Mouse (Mus musculus) left cerebral cortex, postnatal 36 days (tissue): ENCODE results near the gene Cmtm7. TPM values are rescaled to one million over a fixed set of nuclear protein-coding genes. Genes with fewer than 3 reads are reported as not detected.
A peak's percentile ranks its signal among the peaks of the same experiment; 100 is the strongest.

Experiments
- DNase-seq, 2 experiments: peaks; one replicate each; pipeline ENCODE4 v3.0.0; 2021 to 2022; ENCODE audit warnings: low spot score in 2 of 2, mixed read lengths in 1 of 2
- intact Hi-C: fragments of 180-260 bp; cut with DNase I; formaldehyde crosslinking; loops from one replicate; pipeline ENCODE4 v1.15.1; 2025
- total RNA-seq, 2 experiments: library from RNA; stranded (reverse); gene quantifications; 2 replicates each; pipeline ENCODE4 v1.2.3; 2021

Gene Cmtm7
- total RNA-seq, 2 experiments from 2014 or later: 3.8 to 4.0 TPM

DNA sequence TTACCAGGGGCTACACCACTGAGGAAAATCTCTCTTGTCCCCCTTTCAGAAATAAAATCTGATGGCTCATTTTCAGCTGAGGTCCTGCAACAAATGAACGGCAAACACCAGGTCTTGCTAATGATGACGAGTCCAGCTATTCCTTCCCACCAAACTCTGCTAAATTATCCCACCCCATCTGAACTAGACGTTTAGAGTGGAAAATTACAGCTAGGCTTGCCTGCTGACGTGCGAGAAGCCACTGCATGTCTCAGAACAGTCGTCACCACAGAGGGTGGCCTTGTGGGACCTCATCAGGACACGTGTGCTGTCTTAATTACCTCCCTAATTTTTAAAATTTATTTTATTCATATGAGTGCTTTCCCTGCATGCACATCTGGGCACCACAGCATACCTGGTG lies 10.1 kb downstream of the Cmtm7 start:
- intact Hi-C loops: no loop called here
- DNase-seq: no peak

DNA sequence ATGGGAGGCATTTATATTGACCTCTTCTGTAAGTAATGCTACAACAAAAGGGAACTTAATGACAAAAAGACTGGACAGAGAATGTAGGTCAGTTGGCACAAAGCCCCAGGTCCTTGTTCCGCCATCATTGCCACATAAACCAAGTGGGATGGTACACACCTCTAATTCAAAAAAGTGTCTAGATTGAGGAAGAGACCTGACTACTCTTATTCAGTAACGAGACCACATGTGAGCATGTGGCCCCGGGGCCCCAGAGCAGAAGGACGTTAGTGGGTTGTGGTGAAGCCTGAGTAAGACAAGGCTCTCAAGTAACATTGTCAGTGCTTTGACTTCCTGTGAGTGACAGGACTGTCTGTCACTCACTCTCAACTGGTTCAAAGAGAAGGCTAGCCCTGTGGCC lies 11.4 kb downstream of the Cmtm7 start:
- DNase-seq: no peak
- intact Hi-C loops: no loop called here

DNA sequence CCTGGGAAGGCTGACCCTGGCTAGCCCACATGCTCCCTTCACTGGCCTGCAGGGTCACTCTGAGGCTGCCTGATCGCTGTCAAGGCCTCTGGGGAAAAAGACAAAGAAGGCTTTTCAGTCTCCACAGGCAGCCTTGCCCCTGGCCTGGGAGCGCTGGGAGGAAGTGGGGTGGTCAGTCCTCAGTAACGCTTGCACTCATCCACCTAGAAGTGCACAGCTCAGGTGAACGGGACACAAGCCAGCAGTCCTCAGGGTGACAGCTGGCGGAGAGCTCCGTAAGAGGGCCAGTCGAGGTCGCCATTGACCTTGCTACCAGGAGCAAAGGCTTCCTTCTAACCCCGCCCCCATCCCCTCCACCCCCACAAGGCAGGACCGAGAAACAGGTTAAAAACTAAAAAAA lies 13.6 kb downstream of the Cmtm7 start:
- no peak for DNase-seq
- intact Hi-C loops: no loop called here

DNA sequence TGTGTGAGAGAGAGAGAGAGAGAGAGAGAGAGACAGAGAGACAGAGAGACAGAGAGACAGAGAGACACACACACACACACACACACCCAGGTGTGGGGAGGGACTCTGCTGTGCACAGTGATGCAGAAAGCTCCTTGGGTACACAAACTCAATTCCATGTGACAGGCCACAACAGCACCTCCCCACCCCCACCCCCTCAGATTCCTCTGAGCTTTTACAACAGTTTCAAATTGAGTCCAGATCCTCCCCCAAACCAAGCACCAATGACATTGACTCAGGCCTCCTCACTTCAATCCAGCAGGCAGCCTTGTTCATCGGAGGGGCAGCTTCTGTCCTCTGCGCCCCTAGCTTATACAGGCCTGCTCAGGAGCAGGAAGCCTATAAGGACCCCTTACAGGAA lies 14.1 kb downstream of the Cmtm7 start:
- intact Hi-C loops: no loop called here
- DNase-seq: no peak

DNA sequence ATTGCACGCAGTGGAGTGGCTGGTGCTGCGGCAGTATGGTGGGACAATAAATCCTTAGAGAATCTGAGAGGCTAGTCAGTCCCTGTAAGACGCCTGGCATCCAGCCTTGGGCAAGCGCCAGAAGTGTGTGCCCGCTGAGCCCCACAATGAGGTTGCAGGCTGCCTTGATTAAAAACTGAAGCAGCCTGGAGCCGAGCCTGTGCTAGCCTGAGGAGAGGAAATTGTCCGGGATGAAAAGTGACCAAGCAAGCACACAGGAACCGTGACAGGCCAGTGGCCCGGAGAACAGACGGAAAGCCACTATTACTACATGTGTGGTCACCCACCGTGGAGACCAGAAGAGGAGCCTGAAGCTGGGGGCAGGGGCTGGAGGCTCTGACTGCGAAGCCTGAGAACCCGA lies 14.6 kb downstream of the Cmtm7 start:
- intact Hi-C loops: no loop called here
- DNase-seq: no peak

DNA sequence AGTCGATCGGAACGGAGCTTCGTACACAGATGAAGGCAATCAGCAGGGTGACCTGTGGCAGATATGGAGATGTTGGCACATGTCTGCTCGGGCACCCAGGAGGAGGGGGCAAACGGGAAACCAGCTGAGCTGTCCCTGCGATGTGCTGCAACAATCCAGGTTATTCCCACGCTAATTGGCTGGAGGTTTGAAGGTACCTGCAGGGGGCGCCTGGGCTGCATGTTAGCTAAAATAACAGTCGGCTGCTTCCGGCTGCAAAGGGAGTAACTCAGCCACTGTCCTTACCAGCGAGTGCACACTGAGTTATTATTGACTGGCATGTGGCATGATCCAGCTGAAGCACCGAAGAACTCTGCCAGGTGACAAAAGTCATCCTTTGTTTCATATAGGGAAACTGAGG lies 18.3 kb downstream of the Cmtm7 start:
- intact Hi-C loops: no loop called here
- no peak for DNase-seq

DNA sequence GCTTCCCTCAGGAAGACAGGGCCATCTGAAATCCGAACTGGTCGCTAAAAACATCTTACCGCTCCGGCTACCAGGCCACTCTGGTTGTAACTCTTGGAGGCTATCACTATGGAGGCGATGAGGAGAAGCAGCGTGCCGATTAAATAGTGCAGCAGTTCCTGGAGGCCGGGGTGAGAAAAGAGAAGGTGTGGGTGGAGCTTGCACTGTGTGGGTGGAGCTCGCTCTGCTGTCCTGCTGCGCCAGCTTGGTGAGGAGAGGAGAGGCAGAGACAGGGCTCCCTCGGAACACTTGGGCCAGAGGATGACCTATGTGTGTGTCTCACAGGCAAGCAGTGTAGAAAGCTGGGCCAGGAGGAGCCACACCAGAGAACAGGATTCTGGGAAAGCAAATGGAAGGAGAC lies 19.8 kb downstream of the Cmtm7 start:
- intact Hi-C loops: no loop called here
- DNase-seq: no peak

DNA sequence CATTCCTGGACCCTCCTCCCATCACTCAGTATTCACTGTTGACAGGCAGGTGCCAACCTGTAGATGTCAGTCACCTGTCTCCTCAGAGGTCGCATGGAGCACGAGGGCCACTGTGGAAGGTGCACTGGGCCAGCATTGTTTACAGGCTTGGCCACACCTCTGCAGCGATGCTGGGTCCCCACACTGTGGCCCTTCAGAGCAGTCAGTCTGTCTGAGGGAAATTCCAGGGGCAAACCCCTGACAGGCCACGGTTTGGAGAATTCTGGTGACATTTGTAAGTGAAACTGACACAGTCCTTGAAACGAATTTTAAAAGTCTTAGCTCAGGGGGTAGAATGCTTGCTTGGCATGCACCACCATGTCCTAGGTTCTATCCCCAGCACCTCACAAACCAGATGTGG lies 21.3 kb downstream of the Cmtm7 start:
- intact Hi-C loops: no loop called here
- no peak for DNase-seq

DNA sequence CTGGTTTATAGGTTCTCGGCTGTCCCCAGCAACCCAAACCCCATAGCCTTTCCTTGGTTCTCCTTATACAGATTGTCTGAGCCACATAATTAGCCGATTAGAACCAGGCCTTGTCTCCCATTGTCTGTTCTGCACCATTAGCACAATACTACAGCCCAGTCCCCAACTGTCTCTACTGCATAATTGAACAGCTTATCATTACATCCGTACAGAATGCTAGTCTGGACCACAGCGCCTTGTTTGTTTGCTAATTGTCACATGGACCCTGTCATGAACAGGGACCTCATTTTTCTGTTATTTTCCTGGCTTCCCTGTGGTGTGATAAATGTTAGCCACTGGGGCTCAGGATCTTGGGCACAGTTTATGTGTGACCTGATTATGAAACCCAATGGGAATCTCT lies 21.8 kb downstream of the Cmtm7 start:
- intact Hi-C loops: loop anchor here (5.0 kb wide), 1 partner anchor 37 kb away; no protein-coding TSS in a partner anchor

DNA sequence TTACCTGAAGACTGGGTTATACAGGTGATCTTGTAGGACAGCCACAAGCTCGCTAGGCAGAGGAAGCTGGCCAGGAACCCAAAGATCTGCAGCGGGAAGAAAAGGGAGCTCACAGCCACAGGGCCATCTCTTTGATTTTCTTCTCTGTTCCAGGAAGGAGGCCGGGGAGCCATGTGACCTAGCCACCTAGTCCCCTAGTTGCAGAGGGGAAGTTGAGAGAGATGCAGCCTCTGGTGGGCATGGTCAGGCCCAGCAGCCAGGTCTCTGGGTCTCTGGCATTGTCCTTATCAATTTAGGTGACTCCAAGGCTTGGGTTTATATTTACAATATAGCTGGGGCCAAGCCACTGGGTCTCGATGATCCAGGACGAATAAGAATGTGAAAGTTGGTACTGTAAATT lies 22.9 kb downstream of the Cmtm7 start:
- intact Hi-C loops: loop anchor here (5.0 kb wide), 1 partner anchor 38 kb away; no protein-coding TSS in a partner anchor
- DNase-seq: no peak

More for the DNA sequence above, 21.8 kb downstream of the Cmtm7 start:
- no peak for DNase-seq

DNA sequence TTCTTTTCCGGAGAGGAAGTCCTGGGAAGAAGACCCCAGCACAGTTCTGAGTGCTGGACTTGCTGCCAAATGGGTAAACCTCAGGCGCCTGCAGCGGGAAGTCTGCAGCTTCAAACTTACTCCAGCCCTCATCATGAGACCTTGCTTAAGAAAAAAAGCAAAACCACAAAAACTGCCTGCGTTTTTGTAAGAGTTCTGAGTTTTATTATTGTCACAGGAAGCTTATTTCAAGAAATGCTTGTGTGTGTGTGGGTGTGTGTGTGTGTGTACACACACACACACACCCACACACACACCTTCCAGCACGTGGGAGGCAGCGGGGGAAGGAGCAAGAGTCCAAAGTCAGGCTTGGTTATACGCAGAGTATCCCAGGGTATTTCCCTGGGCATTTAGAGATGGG lies 23.4 kb downstream of the Cmtm7 start:
- intact Hi-C loops: loop anchor here (5.0 kb wide), 1 partner anchor 39 kb away; no protein-coding TSS in a partner anchor
- DNase-seq: no peak

DNA sequence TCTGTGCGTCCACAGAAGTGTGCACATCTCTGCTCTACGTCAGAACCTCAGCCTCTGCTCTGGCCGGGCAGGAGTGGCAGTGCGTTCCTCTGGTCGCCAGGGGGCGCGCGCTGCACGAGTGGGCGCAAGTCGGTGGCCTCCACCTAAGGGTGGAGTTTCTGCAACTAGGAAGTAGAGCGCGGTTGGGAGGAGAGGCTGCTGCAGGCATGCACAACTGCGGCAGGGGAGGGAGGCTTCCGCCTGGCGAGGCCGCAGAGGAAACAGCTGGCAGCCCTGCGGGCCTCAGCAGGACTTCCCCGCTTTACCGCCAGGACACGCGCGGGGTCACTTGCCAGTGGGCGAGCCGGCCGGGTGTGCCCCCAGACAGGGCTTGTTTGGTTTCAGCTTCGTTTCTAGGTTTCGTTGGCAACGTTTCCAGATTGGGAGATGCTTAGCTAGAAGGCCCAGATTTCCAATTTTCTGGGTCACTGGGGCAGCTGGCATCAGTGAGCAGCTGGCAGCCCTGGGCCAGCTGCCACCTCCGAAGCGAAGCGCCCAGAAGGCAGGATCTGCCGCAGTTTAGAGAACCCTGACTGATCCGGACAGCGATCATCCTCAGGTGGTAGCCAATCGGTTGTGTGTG lies 28.7 kb downstream of the Cmtm7 start:
- DNase-seq: peak; percentile 90 to 92
- intact Hi-C loops: no loop called here

DNA sequence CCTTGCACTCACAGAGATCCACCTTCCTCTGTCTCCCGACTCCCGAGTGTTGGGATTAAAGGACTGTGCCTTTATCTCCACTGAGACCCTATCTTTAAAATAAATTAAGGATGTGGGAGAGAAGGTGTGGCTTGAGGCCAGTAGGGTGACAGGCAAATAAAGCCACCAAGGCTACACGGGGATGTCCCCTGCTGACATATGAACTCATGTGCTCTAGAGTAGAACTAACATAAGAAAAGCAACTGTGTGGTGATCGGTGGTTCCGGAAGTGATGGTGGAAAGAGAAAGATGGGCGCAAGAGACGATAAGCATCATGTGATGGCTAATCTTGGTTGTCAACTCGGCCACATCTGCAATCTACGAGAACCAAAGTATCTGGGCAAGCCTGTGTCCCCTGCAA lies 29.3 kb downstream of the Cmtm7 start:
- DNase-seq: no peak
- intact Hi-C loops: no loop called here

DNA sequence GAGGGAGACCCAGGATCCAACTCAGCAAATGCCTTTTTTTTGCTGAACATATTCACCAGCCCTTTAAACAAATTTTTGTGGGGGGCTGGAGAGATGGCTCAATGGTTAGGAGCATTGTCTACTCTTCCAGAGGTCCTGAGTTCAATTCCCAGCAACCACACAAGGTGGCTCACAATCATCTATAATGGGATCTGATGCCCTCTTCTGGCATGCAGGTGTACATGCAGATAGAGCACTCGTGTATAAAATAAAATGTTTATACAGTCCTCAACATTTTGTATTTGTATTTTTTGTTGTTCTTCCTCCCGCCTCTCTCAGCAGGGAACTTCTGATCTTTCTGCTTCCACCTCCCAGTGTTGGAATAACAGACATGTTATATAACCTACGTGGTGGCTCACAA lies 30.1 kb downstream of the Cmtm7 start:
- intact Hi-C loops: no loop called here

DNA sequence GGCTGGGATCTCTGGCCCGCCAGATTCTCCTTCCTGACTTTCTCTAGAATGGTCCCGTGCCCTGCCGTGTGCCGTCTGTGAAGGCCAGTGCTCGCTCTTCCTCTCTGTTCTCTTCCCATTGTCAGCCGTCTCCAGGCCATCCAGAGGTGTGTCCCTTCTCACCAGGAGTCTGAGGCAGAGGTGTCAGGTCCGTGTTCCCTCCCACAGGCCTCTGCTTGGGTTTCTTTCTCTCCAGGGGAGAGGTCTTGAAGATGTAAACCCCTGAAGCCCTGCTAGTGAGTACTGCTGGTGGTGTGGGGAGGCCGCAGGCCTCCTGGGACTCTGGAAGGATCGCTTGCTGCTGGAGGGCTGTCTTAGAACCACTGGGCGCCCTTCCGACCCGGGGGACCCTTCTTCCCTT lies 34.2 kb downstream of the Cmtm7 start:
- DNase-seq: no peak
- intact Hi-C loops: no loop called here

More for the DNA sequence above, 30.1 kb downstream of the Cmtm7 start:
- no peak for DNase-seq

DNA sequence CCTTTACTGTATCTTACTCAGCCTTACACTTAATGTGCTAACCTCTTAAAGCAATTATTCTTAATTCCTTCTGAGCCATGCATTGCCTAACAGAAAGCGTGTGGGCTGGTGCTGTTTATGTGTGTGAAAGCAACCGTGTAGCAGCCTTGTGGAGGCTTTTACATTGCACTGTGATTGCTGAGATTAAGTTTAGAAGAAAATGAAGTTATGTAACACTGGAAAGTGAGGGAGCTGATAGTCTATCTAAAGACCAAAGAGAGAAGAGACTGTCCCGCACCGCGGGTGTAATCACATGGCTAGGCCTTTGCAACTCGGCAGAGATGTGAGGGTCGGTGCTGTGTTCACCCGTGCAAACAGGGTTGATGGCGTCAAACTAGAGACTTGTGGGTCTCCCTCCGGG lies 34.6 kb downstream of the Cmtm7 start:
- peak in 1 of 2 experiments; percentile 54 for DNase-seq

DNA sequence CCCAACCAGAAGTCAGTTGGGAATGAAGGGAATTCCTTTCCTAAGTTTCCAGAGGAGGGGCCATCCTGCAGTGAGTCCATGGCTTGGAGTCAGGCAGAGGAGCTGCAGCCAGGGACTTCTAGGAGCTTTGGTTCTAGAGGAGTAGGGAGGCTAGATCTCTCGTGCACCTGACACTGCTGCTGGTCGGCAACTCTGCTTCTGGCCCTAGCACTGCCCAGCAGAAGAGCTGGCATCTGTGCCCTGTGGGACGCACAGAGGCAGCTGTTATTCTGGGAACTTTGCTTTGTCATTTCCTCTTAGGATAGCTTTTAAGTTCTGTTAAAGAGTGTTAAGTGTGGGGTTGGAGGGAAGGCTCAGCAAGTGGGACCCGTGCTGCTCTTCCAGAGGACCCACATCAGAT lies 36.0 kb downstream of the Cmtm7 start:
- no peak for DNase-seq
- intact Hi-C loops: no loop called here

More for the DNA sequence above, 34.6 kb downstream of the Cmtm7 start:
- intact Hi-C loops: no loop called here

DNA sequence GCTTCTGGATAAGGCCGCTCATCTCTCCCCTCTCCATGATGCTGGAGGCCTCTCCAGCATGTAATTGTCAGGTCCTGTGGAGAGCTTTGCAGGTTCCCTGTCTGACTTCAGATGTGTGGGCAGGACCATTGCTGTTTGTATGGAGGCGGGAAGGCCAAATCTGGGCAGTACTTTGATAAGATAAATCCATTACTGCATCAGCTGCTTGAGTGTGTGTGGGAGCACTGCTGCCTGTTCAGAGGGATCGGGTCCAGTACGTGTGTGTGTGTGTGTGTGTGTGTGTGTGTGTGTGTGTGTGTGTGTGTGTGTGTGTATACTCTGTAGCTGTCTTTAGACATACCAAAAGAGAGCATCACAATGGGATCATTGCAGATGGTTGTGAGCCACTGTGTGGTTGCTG lies 36.5 kb downstream of the Cmtm7 start:
- no peak for DNase-seq
- intact Hi-C loops: no loop called here

DNA sequence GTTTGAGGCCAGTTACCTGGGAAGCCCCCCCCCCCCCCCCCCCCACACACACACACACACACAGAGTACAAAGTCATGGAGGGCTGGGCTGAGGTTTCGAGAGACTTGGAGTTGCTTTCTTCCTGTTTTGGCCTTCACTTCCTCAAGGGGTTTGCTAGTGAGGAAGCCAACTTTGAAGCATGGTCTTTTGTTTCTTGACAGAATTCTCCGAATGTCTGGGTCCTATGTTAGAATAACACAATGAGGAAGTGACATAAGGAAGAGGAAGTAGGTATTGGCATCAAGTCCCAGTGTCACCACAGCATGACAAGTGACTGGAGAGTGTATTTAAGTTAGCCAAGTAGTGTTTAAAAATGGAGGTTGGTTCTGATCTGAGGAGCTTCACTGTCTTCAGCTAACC lies 38.9 kb downstream of the Cmtm7 start:
- no peak for DNase-seq
- intact Hi-C loops: no loop called here

DNA sequence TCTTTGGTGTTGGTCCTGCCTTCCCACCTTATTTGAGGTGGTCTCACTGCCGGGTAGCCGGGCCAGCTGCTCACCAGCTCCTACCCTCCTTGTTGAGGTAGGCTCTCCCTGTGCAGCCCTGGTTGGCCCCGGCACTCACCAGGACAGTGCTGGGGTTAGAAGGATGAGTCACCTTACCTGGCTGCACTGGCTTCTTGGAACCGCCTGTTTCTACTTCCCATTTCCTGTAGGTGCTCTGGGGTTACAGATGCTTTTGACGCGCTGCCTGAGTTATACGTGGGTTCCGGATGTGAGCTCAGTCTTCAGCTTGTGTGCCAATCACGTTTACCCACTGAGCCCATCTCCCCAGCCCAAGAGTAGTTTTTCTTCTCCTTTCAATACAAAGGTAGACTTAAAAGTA lies 41.3 kb downstream of the Cmtm7 start:
- DNase-seq: no peak
- intact Hi-C loops: no loop called here

DNA sequence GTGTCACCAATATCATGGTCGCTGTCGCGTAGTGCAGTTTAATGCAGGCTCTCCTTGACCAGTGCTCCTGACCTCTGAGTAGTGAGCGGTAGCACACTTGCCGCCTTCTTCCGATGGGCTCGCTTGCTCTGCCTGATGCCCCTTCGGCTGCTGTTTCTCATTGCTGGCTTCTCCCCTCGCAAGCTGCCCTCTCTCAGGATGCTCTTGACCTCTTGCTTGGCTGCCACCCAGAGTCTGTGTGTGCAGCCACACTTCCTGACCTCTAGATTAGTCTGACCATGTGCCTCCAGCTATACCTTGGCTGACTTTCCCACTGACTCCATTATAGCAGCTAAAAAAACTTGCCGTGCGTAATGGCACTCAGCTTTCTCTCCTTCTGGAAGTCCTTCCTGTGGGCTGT lies 45.2 kb downstream of the Cmtm7 start:
- no peak for DNase-seq
- intact Hi-C loops: no loop called here

DNA sequence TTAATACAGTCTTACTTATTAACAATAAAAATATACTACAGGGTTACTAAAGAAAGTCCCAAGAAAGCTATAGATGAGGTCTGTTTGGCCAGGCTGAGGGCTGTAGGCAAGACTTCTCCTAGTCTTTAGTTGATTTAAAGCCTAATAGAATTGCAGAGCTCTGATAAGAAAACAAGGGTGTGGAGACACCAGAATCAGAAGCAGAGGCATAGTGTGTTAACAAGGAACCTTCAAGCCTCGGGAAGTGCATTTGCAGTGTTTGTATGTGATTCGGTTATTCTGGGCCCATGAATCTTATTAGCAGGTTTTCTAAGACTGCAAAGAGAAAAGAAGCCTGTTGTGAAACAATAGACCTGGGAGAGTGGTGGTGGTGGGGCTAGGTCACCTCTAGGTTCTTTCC lies 48.4 kb downstream of the Cmtm7 start:
- no peak for DNase-seq
- intact Hi-C loops: no loop called here
